24 mouse cellular contexts compared by ENCODE assay signal in genomic region chr13:93423224-93423623, GRCm38 (mm10).
A peak's percentile ranks its signal among the peaks of the same experiment; 100 is the strongest.
DNase-seq lines count a peak whose midpoint lies in the region; ATAC-seq lines count a peak whose summit lies in the region.
"Had no signal": no experiment of that assay in that cellular context is flagged by ENCODE, and none has a peak within 500 bp of the region (broad histone marks: within the 10 kb centered on the region; RNA-seq: fewer than 3 reads in every experiment).

No protein-coding gene starts in this region.

- 68% methylated on average over 2 of the region's 2 CpGs for WGBS in liver, embryonic 15.5 days (ENCODE audit: insufficient replicate concordance)
- whole genome bisulfite sequencing in forebrain, embryonic 16.5 days: 86% methylated on average over 2 of the region's 2 CpGs
- 86% methylated on average over 2 of the region's 2 CpGs for WGBS in hindbrain, embryonic 13.5 days

- no peaks in the 10 kb centered on the region for H3K36me3 ChIP-seq in liver, embryonic 15.5 days (replicated peaks)
- H3K36me3 ChIP-seq in forebrain, embryonic 16.5 days (ENCODE audit: control insufficient read depth, insufficient read depth): no peaks in the 10 kb centered on the region
- H3K36me3 ChIP-seq in hindbrain, embryonic 13.5 days: peaks cover 7% of the 10 kb centered on the region
- H3K36me3 ChIP-seq: embryonic facial prominence, embryonic 13.5 days; embryonic facial prominence, embryonic 15.5 days had no signal

- no peaks in the 10 kb centered on the region for H3K9me3 ChIP-seq in liver, embryonic 15.5 days (replicated peaks)
- no peaks in the 10 kb centered on the region for H3K9me3 ChIP-seq in forebrain, embryonic 16.5 days (ENCODE audit: control insufficient read depth, low read length)
- no peaks in the 10 kb centered on the region for H3K9me3 ChIP-seq in hindbrain, embryonic 13.5 days
- H3K9me3 ChIP-seq: embryonic facial prominence, embryonic 13.5 days; embryonic facial prominence, embryonic 15.5 days; forebrain, embryonic 13.5 days had no signal

- intact Hi-C loops in left cerebral cortex, postnatal 10 days (cut with DNase I): no loop called here

- no peak for ATAC-seq in liver, embryonic 15.5 days (ENCODE audit: insufficient read depth)
- no peak for ATAC-seq in forebrain, embryonic 16.5 days
- ATAC-seq in hindbrain, embryonic 13.5 days (ENCODE audit: low FRiP score): no peak
- ATAC-seq: CD4-positive, CD25-positive, alpha-beta regulatory T cell, adult 4 months; forebrain, embryonic 13.5 days; forebrain, postnatal 0 days; Patski had no signal

- H3K4me3 ChIP-seq in liver, embryonic 15.5 days (replicated peaks): no peak overlapping the region
- no peak overlapping the region for H3K4me3 ChIP-seq in forebrain, embryonic 16.5 days (replicated peaks; ENCODE audit: low read length)
- H3K4me3 ChIP-seq in hindbrain, embryonic 13.5 days: no peak overlapping the region
- H3K4me3 ChIP-seq: embryonic facial prominence, embryonic 13.5 days; embryonic facial prominence, embryonic 15.5 days; forebrain, embryonic 13.5 days had no signal

- 0 out of 2 replicates have a peak overlapping the region, but pooled peaks have one; percentile 4 for H3K27ac ChIP-seq in liver, embryonic 15.5 days (replicated peaks)
- H3K27ac ChIP-seq in forebrain, embryonic 16.5 days (ENCODE audit: low read length): no peak overlapping the region
- no peak overlapping the region for H3K27ac ChIP-seq in hindbrain, embryonic 13.5 days
- H3K27ac ChIP-seq: embryonic facial prominence, embryonic 13.5 days; embryonic facial prominence, embryonic 15.5 days; forebrain, embryonic 13.5 days had no signal

- H3K27me3 ChIP-seq in liver, embryonic 15.5 days: no peaks in the 10 kb centered on the region
- H3K27me3 ChIP-seq in forebrain, embryonic 16.5 days (replicated peaks; ENCODE audit: control insufficient read depth, insufficient read depth, low read length): no peaks in the 10 kb centered on the region
- no peaks in the 10 kb centered on the region for H3K27me3 ChIP-seq in hindbrain, embryonic 13.5 days
- H3K27me3 ChIP-seq: embryonic facial prominence, embryonic 13.5 days; embryonic facial prominence, embryonic 15.5 days; forebrain, embryonic 13.5 days; Patski had no signal

- no peak overlapping the region for H3K9ac ChIP-seq in liver, embryonic 15.5 days
- no peak overlapping the region for H3K9ac ChIP-seq in forebrain, embryonic 16.5 days (replicated peaks; ENCODE audit: low read depth, low read length)
- no peak overlapping the region for H3K9ac ChIP-seq in hindbrain, embryonic 13.5 days
- H3K9ac ChIP-seq: embryonic facial prominence, embryonic 13.5 days; embryonic facial prominence, embryonic 15.5 days; forebrain, embryonic 13.5 days; forebrain, postnatal 0 days had no signal

- peaks cover 38% of the 10 kb centered on the region for H3K4me1 ChIP-seq in liver, embryonic 15.5 days (replicated peaks)
- peaks cover 4% of the 10 kb centered on the region; the same call in 1 of the 2 replicates for H3K4me1 ChIP-seq in forebrain, embryonic 16.5 days (replicated peaks; ENCODE audit: control insufficient read depth, insufficient read depth, low read length)
- H3K4me1 ChIP-seq in hindbrain, embryonic 13.5 days (replicated peaks): 0 out of 2 replicates have a peak, but pooled peaks cover 3% of the 10 kb centered on the region
- H3K4me1 ChIP-seq: embryonic facial prominence, embryonic 15.5 days had no signal

- H3K4me2 ChIP-seq in liver, embryonic 15.5 days: no peak overlapping the region
- no peak overlapping the region for H3K4me2 ChIP-seq in forebrain, embryonic 16.5 days (ENCODE audit: low read length)
- no peak overlapping the region for H3K4me2 ChIP-seq in hindbrain, embryonic 13.5 days
- H3K4me2 ChIP-seq: embryonic facial prominence, embryonic 13.5 days; embryonic facial prominence, embryonic 15.5 days; forebrain, embryonic 13.5 days had no signal

- DNase-seq in liver: no peak
- DNase-seq in ES-CJ7 (ENCODE audit: low read depth, low spot score): peak; percentile 19
- peak; percentile 13 for DNase-seq in R1 (ENCODE audit: low read depth, low spot score)
- no peak for DNase-seq in left cerebral cortex, postnatal 10 days (ENCODE audit: extremely low spot score in 1 of 2, low spot score in 2 of 2)
- DNase-seq: adrenal gland, adult 2 months; adrenal gland, postnatal 10 days; adrenal gland, postnatal 25 days; B cell, adult 2 months; cerebellum, adult 11 months; cerebellum, adult 18-20 months; cerebellum, adult 8-10 months; cerebellum, adult 9-11 months; cerebellum, postnatal 14 days; cerebellum, postnatal 36 days; embryo, embryonic 11 days; forebrain, postnatal 0 days had no signal

Comparison
In these comparisons a context has a peak if more than half of its experiments do, and no peak if none do; other contexts are left out.
1. DNase-seq: peak in ES-CJ7 (single experiment) and R1 (single experiment); none in liver (single experiment) and left cerebral cortex, postnatal 10 days (0 of 2).